Comparison of ENCODE assay signal across 8 mouse cellular contexts in genomic region chr7:101320399-101321217, GRCm38 (mm10). TPM values are rescaled to one million over a fixed set of nuclear protein-coding genes. Genes with fewer than 3 reads are reported as not detected.
A peak's percentile ranks its signal among the peaks of the same experiment; 100 is the strongest.
DNase-seq lines count a peak whose midpoint lies in the region; ATAC-seq and TF ChIP-seq lines count a peak whose summit lies in the region.

No protein-coding gene starts in this region.

- no peak for TF ChIP-seq EP300 in MEL (IDR thresholded peaks at IDR 0.05; ENCODE audit: low read depth in 1 of 2, low read length in 2 of 2)

- WGBS in heart, embryonic 11.5 days (ENCODE audit: insufficient replicate concordance): 3% methylated on average over 27 of the region's 37 CpGs
- 9% methylated on average over 21 of the region's 37 CpGs for WGBS in hindbrain, embryonic 13.5 days
- WGBS in limb, embryonic 13.5 days: 5% methylated on average over 29 of the region's 37 CpGs

- peak; percentile 31 for ATAC-seq in heart, embryonic 11.5 days (replicated peaks; ENCODE audit: insufficient number of reproducible peaks, low FRiP score, low TSS enrichment)
- peak; percentile 78 for ATAC-seq in hindbrain, embryonic 13.5 days (ENCODE audit: low FRiP score)
- ATAC-seq in limb, embryonic 13.5 days (ENCODE audit: low FRiP score, low read depth): peak; percentile 74

- H3K27ac ChIP-seq in heart, embryonic 11.5 days (ENCODE audit: low read depth, low read length): peak overlapping the region; percentile 54; the same call in 1 of the 2 replicates
- no peak overlapping the region for H3K27ac ChIP-seq in MEL (ENCODE audit: control insufficient read depth, low read depth, low read length)
- no peak overlapping the region for H3K27ac ChIP-seq in hindbrain, embryonic 13.5 days
- H3K27ac ChIP-seq in limb, embryonic 13.5 days: no peak overlapping the region

- H3K4me1 ChIP-seq in heart, embryonic 11.5 days (ENCODE audit: control insufficient read depth, insufficient read depth, low read length): peaks cover 14% of the 10 kb centered on the region
- H3K4me1 ChIP-seq in MEL (ENCODE audit: control insufficient read depth in 1 of 2, insufficient read depth in 2 of 2, low read length in 2 of 2): peaks cover 7 to 42% of the 10 kb centered on the region in 2 experiments
- H3K4me1 ChIP-seq in hindbrain, embryonic 13.5 days (replicated peaks): peaks cover 26% of the 10 kb centered on the region
- H3K4me1 ChIP-seq in limb, embryonic 13.5 days: peaks cover 24% of the 10 kb centered on the region

- no peaks in the 10 kb centered on the region for H3K36me3 ChIP-seq in heart, embryonic 11.5 days (ENCODE audit: control insufficient read depth, insufficient read depth, low read length)
- peaks cover 0 to 10% of the 10 kb centered on the region in 2 experiments; a peak in 2 of 4 replicates for H3K36me3 ChIP-seq in MEL (ENCODE audit: control insufficient read depth in 1 of 2, insufficient read depth in 2 of 2, low read length in 2 of 2)
- no peaks in the 10 kb centered on the region for H3K36me3 ChIP-seq in hindbrain, embryonic 13.5 days
- peaks cover 8% of the 10 kb centered on the region; the same call in 1 of the 2 replicates for H3K36me3 ChIP-seq in limb, embryonic 13.5 days

- H3K27me3 ChIP-seq in heart, embryonic 11.5 days (ENCODE audit: control insufficient read depth, insufficient read depth, low read length): peaks cover 12% of the 10 kb centered on the region
- no peaks in the 10 kb centered on the region for H3K27me3 ChIP-seq in MEL (ENCODE audit: control insufficient read depth in 1 of 2, insufficient read depth in 2 of 2, low read length in 2 of 2)
- peaks cover 45% of the 10 kb centered on the region for H3K27me3 ChIP-seq in hindbrain, embryonic 13.5 days
- peaks cover 28% of the 10 kb centered on the region for H3K27me3 ChIP-seq in limb, embryonic 13.5 days

- DNase-seq in heart, postnatal 25 days (ENCODE audit: low spot score): no peak
- DNase-seq in MEL (ENCODE audit: low read depth, low spot score): no peak
- peak; percentile 79 for DNase-seq in embryo, embryonic 11 days
- peak; percentile 64 for DNase-seq in neural tube, embryonic 10.5 days (ENCODE audit: extremely low spot score, low spot score)
- no peak for DNase-seq in left cerebral cortex, postnatal 14 days (ENCODE audit: low spot score in 2 of 2)

- TF ChIP-seq CTCF in MEL (IDR thresholded peaks at IDR 0.05 in 2 of 3, conservative IDR thresholded peaks at IDR 0.05 in 1 of 3; ENCODE audit: control insufficient read depth in 1 of 3, insufficient read depth in 1 of 3, low read depth in 2 of 3, low read length in 3 of 3, poor library complexity in 1 of 3, severe bottlenecking in 1 of 3): no peak

- H3K4me2 ChIP-seq in heart, embryonic 11.5 days: peak overlapping the region; percentile 77
- H3K4me2 ChIP-seq in hindbrain, embryonic 13.5 days: peak overlapping the region; percentile 98
- peak overlapping the region; percentile 97 for H3K4me2 ChIP-seq in limb, embryonic 13.5 days (replicated peaks)

- H3K79me2 ChIP-seq in MEL (ENCODE audit: control insufficient read depth, insufficient read depth, low read length, poor library complexity): no peaks in the 10 kb centered on the region; the same call in 1 of the 2 replicates

- H3K9ac ChIP-seq in heart, embryonic 11.5 days (ENCODE audit: low read depth, low read length): peak overlapping the region; percentile 66
- no peak overlapping the region; the same call in 1 of the 2 replicates for H3K9ac ChIP-seq in MEL (ENCODE audit: control insufficient read depth, low read depth, low read length, poor library complexity, severe bottlenecking)
- peak overlapping the region; percentile 84 for H3K9ac ChIP-seq in hindbrain, embryonic 13.5 days
- peak overlapping the region; percentile 82 for H3K9ac ChIP-seq in limb, embryonic 13.5 days

- no peak for TF ChIP-seq RAD21 in MEL (IDR thresholded peaks at IDR 0.05; ENCODE audit: low read depth, low read length)

- H3K4me3 ChIP-seq in heart, embryonic 11.5 days (ENCODE audit: low read depth, low read length): peak overlapping the region; percentile 85
- H3K4me3 ChIP-seq in MEL (ENCODE audit: control insufficient read depth in 1 of 2, insufficient read depth in 1 of 2, low read depth in 2 of 2, low read length in 2 of 2): peak overlapping the region; percentile 39 to 62; a peak in 3 of 4 replicates
- peak overlapping the region; percentile 71 for H3K4me3 ChIP-seq in hindbrain, embryonic 13.5 days
- peak overlapping the region; percentile 75 for H3K4me3 ChIP-seq in limb, embryonic 13.5 days

- no peaks in the 10 kb centered on the region for H3K9me3 ChIP-seq in heart, embryonic 11.5 days (replicated peaks; ENCODE audit: control insufficient read depth, low read length)
- H3K9me3 ChIP-seq in MEL (replicated peaks; ENCODE audit: insufficient read depth, low read length): no peaks in the 10 kb centered on the region
- no peaks in the 10 kb centered on the region for H3K9me3 ChIP-seq in hindbrain, embryonic 13.5 days
- no peaks in the 10 kb centered on the region for H3K9me3 ChIP-seq in limb, embryonic 13.5 days

- no peak for TF ChIP-seq POLR2A in MEL (IDR thresholded peaks at IDR 0.05; ENCODE audit: control insufficient read depth in 1 of 2, insufficient read depth in 1 of 2, low read depth in 1 of 2, low read length in 2 of 2, poor library complexity in 1 of 2)

- intact Hi-C loops in heart, postnatal 25 days (cut with DNase I): no loop called here
- intact Hi-C loops in left cerebral cortex, postnatal 14 days (cut with DNase I): no loop called here

TF ChIP-seq in MEL, 35 proteins besides CTCF, POLR2A, EP300 and RAD21:
- peak; percentile 6; the same call in 1 of the 2 replicates for TF ChIP-seq MAZ (IDR thresholded peaks at IDR 0.05; ENCODE audit: low read depth, low read length)
- no peak for TF ChIP-seq ZC3H11A (IDR thresholded peaks at IDR 0.05; ENCODE audit: low read depth, low read length)
- TF ChIP-seq ZMIZ1 (IDR thresholded peaks at IDR 0.05; ENCODE audit: low read depth, low read length): no peak

RNA-seq across cellular contexts. Expression of gene Stard10, which starts 3.7 kb away (rescaled TPM):
- 44.4 and 48.9 TPM in 2 replicates for polyA plus RNA-seq in heart, embryonic 11.5 days (2014; fragmentation: Nextera tagmentation; extraction: Ambion mirVana)
- 10 to 100 TPM; 57.4 to 65.4 TPM for total RNA-seq in heart, postnatal 25 days (2021)
- 6.6 and 9.3 TPM in 2 replicates for total RNA-seq in MEL (2012; rRNA removed)
- polyA plus RNA-seq in MEL (2012; ENCODE audit: insufficient read depth in 1 of 2, insufficient read length in 2 of 2, low read depth in 1 of 2, low replicate concordance in 2 of 2, missing spikeins in 1 of 2): 10 to 100 TPM in 1 of 2 experiments, not detected in 1; 17.9 TPM
- 9.7 and 10.0 TPM in 2 replicates for polyA plus RNA-seq in hindbrain, embryonic 13.5 days (2015; fragmentation: Nextera tagmentation; extraction: Ambion mirVana)
- polyA plus RNA-seq in limb, embryonic 13.5 days (2015; fragmentation: Nextera tagmentation; extraction: Ambion mirVana): 19.9 and 22.3 TPM in 2 replicates
- 10 to 100 TPM; 31.4 to 32.2 TPM for total RNA-seq in left cerebral cortex, postnatal 14 days (2021)

RNA-seq across cellular contexts. Expression of gene Atg16l2, which starts 18.6 kb away (rescaled TPM):
- 13.7 and 18.9 TPM in 2 replicates for polyA plus RNA-seq in heart, embryonic 11.5 days (2014; fragmentation: Nextera tagmentation; extraction: Ambion mirVana)
- total RNA-seq in heart, postnatal 25 days (2021): 10 to 100 TPM; 11.4 to 12.6 TPM
- 7.1 and 7.9 TPM in 2 replicates for total RNA-seq in MEL (2012; rRNA removed)
- polyA plus RNA-seq in MEL (2012; ENCODE audit: insufficient read depth in 1 of 2, insufficient read length in 2 of 2, low read depth in 1 of 2, low replicate concordance in 2 of 2, missing spikeins in 1 of 2): 1 to 10 TPM in 1 of 2 experiments, not detected in 1; 8.8 TPM
- 17.5 and 20.8 TPM in 2 replicates for polyA plus RNA-seq in hindbrain, embryonic 13.5 days (2015; fragmentation: Nextera tagmentation; extraction: Ambion mirVana)
- 21.4 and 24.5 TPM in 2 replicates for polyA plus RNA-seq in limb, embryonic 13.5 days (2015; fragmentation: Nextera tagmentation; extraction: Ambion mirVana)
- total RNA-seq in left cerebral cortex, postnatal 14 days (2021): 10 to 100 TPM; 53.7 to 60.3 TPM

RNA-seq across cellular contexts. Expression of gene Arap1, which starts 27.3 kb away (rescaled TPM):
- polyA plus RNA-seq in heart, embryonic 11.5 days (2014; fragmentation: Nextera tagmentation; extraction: Ambion mirVana): 15.4 and 16.0 TPM in 2 replicates
- total RNA-seq in heart, postnatal 25 days (2021): 10 to 100 TPM; 31.6 to 35.9 TPM
- 13.6 and 14.6 TPM in 2 replicates for total RNA-seq in MEL (2012; rRNA removed)
- 10 to 100 TPM in 1 of 2 experiments, not detected in 1; 27.1 TPM for polyA plus RNA-seq in MEL (2012; ENCODE audit: insufficient read depth in 1 of 2, insufficient read length in 2 of 2, low read depth in 1 of 2, low replicate concordance in 2 of 2, missing spikeins in 1 of 2)
- 7.6 and 11.6 TPM in 2 replicates for polyA plus RNA-seq in hindbrain, embryonic 13.5 days (2015; fragmentation: Nextera tagmentation; extraction: Ambion mirVana)
- polyA plus RNA-seq in limb, embryonic 13.5 days (2015; fragmentation: Nextera tagmentation; extraction: Ambion mirVana): 41.5 and 45.6 TPM in 2 replicates
- 10 to 100 TPM; 13.9 to 17.9 TPM for total RNA-seq in left cerebral cortex, postnatal 14 days (2021)

Comparison
In these comparisons a context has a peak if more than half of its experiments do, and no peak if none do; other contexts are left out.
1. DNase-seq: peak in embryo, embryonic 11 days (single experiment) and neural tube, embryonic 10.5 days (single experiment); none in heart, postnatal 25 days (single experiment), MEL (single experiment) and left cerebral cortex, postnatal 14 days (0 of 2).
2. Peak in every context shown above with its lines, with median percentiles within 50 percentile points of each other: ATAC-seq, H3K4me2 ChIP-seq and H3K4me3 ChIP-seq.